Mouse (Mus musculus): ENCODE results near the gene Gm7075. TPM values are rescaled to one million over a fixed set of nuclear protein-coding genes. Genes with fewer than 3 reads are reported as not detected.

The Gm7075 gene
- total and polyA plus RNA-seq, 3 experiments, result not detected

- Histone ChIP-seq H3K4me1 (ENCODE audit: control insufficient read depth in 1 of 2, insufficient read depth in 2 of 2) (peaks cover 0 to 5% of the 10 kb centered on the region in 2 experiments; a peak in 2 of 4 replicates), H3K4me2 (ENCODE audit: insufficient read depth, low read depth, poor library complexity, severe bottlenecking) (no peak overlapping the region)
- in situ Hi-C loops (cut with MboI; ENCODE audit: low pct_ligation_motif_present, low pct_unique_long_range_greater_than_20kb, low sequenced_read_pairs), result no loop called here
Observed at GRCm38 (mm10) chr10:63457292-63458128, 35.9 kb upstream of the Gm7075 start.

DNA sequence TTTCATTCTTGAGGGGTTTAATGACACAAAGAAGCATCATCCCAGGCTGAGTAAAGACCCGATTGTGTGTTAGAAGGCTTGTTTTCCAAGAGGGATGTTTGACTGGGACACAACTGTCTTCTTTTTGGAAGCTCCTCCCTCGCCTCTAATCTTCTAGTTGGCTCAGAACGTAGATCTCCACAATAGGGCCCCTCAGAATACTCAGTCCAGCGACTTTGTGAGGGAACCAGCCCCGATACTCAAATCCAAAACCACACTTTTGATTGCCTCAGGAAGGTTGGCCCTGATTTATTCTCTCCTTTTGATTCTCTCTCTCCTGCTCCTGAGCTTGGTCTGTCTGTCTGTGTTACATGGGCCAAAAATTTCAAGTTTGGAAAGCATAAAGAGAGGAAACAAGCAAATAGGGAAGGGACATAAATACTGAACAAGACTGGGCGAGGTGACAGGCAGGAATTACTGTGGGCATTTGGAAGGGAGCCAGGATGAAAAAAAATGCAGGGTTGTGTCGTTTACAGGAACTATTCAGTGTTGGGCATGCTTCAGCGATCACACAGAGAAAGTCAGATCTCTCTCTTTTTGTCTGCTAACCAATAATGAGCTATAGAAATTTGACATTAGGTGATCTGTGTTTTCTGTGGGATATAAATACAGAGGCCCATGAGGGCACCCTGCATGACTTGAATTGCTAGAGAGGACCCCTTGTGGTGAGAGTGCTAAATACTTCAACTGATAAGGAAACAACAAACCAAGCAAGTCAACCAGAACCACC, 33.7 kb upstream of the Gm7075 start:
- Histone ChIP-seq H3K79me2 (replicated peaks; ENCODE audit: control insufficient read depth, extremely low read depth, insufficient read depth, poor library complexity, severe bottlenecking) (no peaks in the 10 kb centered on the region), H3K4me2 (ENCODE audit: insufficient read depth, low read depth, poor library complexity, severe bottlenecking) (no peak overlapping the region), H3K4me1 (ENCODE audit: control insufficient read depth in 1 of 2, insufficient read depth in 2 of 2) (peaks cover 0 to 5% of the 10 kb centered on the region in 2 experiments; a peak in 2 of 4 replicates), H3K4me3 (replicated peaks in 1 of 3; ENCODE audit: low read depth in 2 of 3, low read length in 2 of 3, poor library complexity in 1 of 3) (no peak overlapping the region), H3K27me3 (replicated peaks) (no peaks in the 10 kb centered on the region), H3K27ac (ENCODE audit: insufficient read depth, low read depth) (no peak overlapping the region), H3K9me3 (replicated peaks; ENCODE audit: low read length) (no peaks in the 10 kb centered on the region), H3K36me3 (replicated peaks in 1 of 2; ENCODE audit: control insufficient read depth in 1 of 2, insufficient read depth in 1 of 2, low read length in 1 of 2) (no peaks in the 10 kb centered on the region), H3K9ac (ENCODE audit: insufficient read depth, low read depth) (no peak overlapping the region)
- in situ Hi-C loops (cut with MboI; ENCODE audit: low pct_ligation_motif_present, low pct_unique_long_range_greater_than_20kb, low sequenced_read_pairs), result no loop called here
- no peak for DNase-seq (ENCODE audit: extremely low read depth)
- dilution Hi-C loops (cut with MboI; ENCODE audit: extremely low pct_ligation_motif_present, extremely low pct_unique_long_range_greater_than_20kb, low sequenced_read_pairs), result no loop called here
- peak; percentile 30; the same call in 1 of the 2 replicates for TF ChIP-seq ZNF384 (IDR thresholded peaks at IDR 0.05; ENCODE audit: low read depth, low read length)
- no peak for TF ChIP-seq CHD2 (IDR thresholded peaks at IDR 0.05; ENCODE audit: low read length)
- no peak for TF ChIP-seq TBP (conservative IDR thresholded peaks at IDR 0.05; ENCODE audit: low read depth, low read length)
- TF ChIP-seq JUND (conservative IDR thresholded peaks at IDR 0.05; ENCODE audit: low read depth, low read length), result no peak
- peak in 1 of 2 experiments; percentile 23; a peak in 2 of 4 replicates for TF ChIP-seq CTCF (conservative IDR thresholded peaks at IDR 0.05 in 1 of 2, IDR thresholded peaks at IDR 0.05 in 1 of 2; ENCODE audit: low read depth in 2 of 2, low read length in 2 of 2)
- no peak for TF ChIP-seq MAFK (IDR thresholded peaks at IDR 0.05; ENCODE audit: insufficient replicate concordance, low read length)

More at GRCm38 (mm10) chr10:63457292-63458128, 35.9 kb upstream of the Gm7075 start:
- dilution Hi-C loops (cut with MboI; ENCODE audit: extremely low pct_ligation_motif_present, extremely low pct_unique_long_range_greater_than_20kb, low sequenced_read_pairs), result no loop called here
- Histone ChIP-seq H3K27me3 (replicated peaks) (no peaks in the 10 kb centered on the region), H3K9me3 (replicated peaks; ENCODE audit: low read length) (no peaks in the 10 kb centered on the region), H3K27ac (ENCODE audit: insufficient read depth, low read depth) (no peak overlapping the region), H3K9ac (ENCODE audit: insufficient read depth, low read depth) (no peak overlapping the region), H3K36me3 (replicated peaks in 1 of 2; ENCODE audit: control insufficient read depth in 1 of 2, insufficient read depth in 1 of 2, low read length in 1 of 2) (no peaks in the 10 kb centered on the region), H3K4me3 (replicated peaks in 1 of 3; ENCODE audit: low read depth in 2 of 3, low read length in 2 of 3, poor library complexity in 1 of 3) (no peak overlapping the region), H3K79me2 (replicated peaks; ENCODE audit: control insufficient read depth, extremely low read depth, insufficient read depth, poor library complexity, severe bottlenecking) (no peaks in the 10 kb centered on the region)
- TF ChIP-seq CHD1 (IDR thresholded peaks at IDR 0.05; ENCODE audit: low read depth, low read length) (no peak), MAFK (IDR thresholded peaks at IDR 0.05; ENCODE audit: insufficient replicate concordance, low read length) (no peak), MYC (IDR thresholded peaks at IDR 0.05; ENCODE audit: low read depth, low read length) (no peak), ZMIZ1 (IDR thresholded peaks at IDR 0.05; ENCODE audit: low read depth, low read length) (no peak)
- DNase-seq (ENCODE audit: extremely low read depth), result no peak

- H3K4me1 ChIP-seq (ENCODE audit: control insufficient read depth in 1 of 2, insufficient read depth in 2 of 2), result peaks cover 0 to 5% of the 10 kb centered on the region in 2 experiments; a peak in 2 of 4 replicates
- TF ChIP-seq CHD1 (IDR thresholded peaks at IDR 0.05; ENCODE audit: low read depth, low read length), result no peak
- TF ChIP-seq ETS1 (conservative IDR thresholded peaks at IDR 0.05; ENCODE audit: low read depth, low read length), result no peak
- TF ChIP-seq RAD21 (IDR thresholded peaks at IDR 0.05; ENCODE audit: low read depth, low read length), result no peak
- TF ChIP-seq ZC3H11A (IDR thresholded peaks at IDR 0.05; ENCODE audit: low read depth, low read length), result no peak
- TF ChIP-seq ELF1 (IDR thresholded peaks at IDR 0.05; ENCODE audit: low read depth, low read length), result no peak
- no peak for TF ChIP-seq E2F4 (IDR thresholded peaks at IDR 0.05; ENCODE audit: insufficient replicate concordance, low read depth, low read length)
- no peak for TF ChIP-seq RCOR1 (conservative IDR thresholded peaks at IDR 0.05; ENCODE audit: low read depth, low read length)
- no peak for TF ChIP-seq TCF12 (IDR thresholded peaks at IDR 0.05; ENCODE audit: low read depth, low read length)
- TF ChIP-seq JUND (conservative IDR thresholded peaks at IDR 0.05; ENCODE audit: low read depth, low read length), result no peak
- no peak for TF ChIP-seq BHLHE40 (IDR thresholded peaks at IDR 0.05; ENCODE audit: low read depth, low read length)
- TF ChIP-seq MAFK (IDR thresholded peaks at IDR 0.05; ENCODE audit: insufficient replicate concordance, low read length), result no peak
- no peak for TF ChIP-seq ZNF384 (IDR thresholded peaks at IDR 0.05; ENCODE audit: low read depth, low read length)
- no peak for TF ChIP-seq PAX5 (IDR thresholded peaks at IDR 0.05; ENCODE audit: low read length)
- TF ChIP-seq USF1 (IDR thresholded peaks at IDR 0.05; ENCODE audit: low read depth, low read length), result no peak
- H3K36me3 ChIP-seq (replicated peaks in 1 of 2; ENCODE audit: control insufficient read depth in 1 of 2, insufficient read depth in 1 of 2, low read length in 1 of 2), result no peaks in the 10 kb centered on the region
- H3K9ac ChIP-seq (ENCODE audit: insufficient read depth, low read depth), result no peak overlapping the region
- in situ Hi-C loops (cut with MboI; ENCODE audit: low pct_ligation_motif_present, low pct_unique_long_range_greater_than_20kb, low sequenced_read_pairs), result no loop called here
- H3K27ac ChIP-seq (ENCODE audit: insufficient read depth, low read depth), result no peak overlapping the region
- H3K79me2 ChIP-seq (replicated peaks; ENCODE audit: control insufficient read depth, extremely low read depth, insufficient read depth, poor library complexity, severe bottlenecking), result no peaks in the 10 kb centered on the region
- DNase-seq (ENCODE audit: extremely low read depth), result no peak
- H3K27me3 ChIP-seq (replicated peaks), result no peaks in the 10 kb centered on the region
- dilution Hi-C loops (cut with MboI; ENCODE audit: extremely low pct_ligation_motif_present, extremely low pct_unique_long_range_greater_than_20kb, low sequenced_read_pairs), result no loop called here
- H3K4me3 ChIP-seq (replicated peaks in 1 of 3; ENCODE audit: low read depth in 2 of 3, low read length in 2 of 3, poor library complexity in 1 of 3), result no peak overlapping the region
- no peaks in the 10 kb centered on the region for H3K9me3 ChIP-seq (replicated peaks; ENCODE audit: low read length)
- H3K4me2 ChIP-seq (ENCODE audit: insufficient read depth, low read depth, poor library complexity, severe bottlenecking), result no peak overlapping the region
Observed at GRCm38 (mm10) chr10:63453926-63454325, 32.3 kb upstream of the Gm7075 start.
